Mouse (Mus musculus) 3134 (cell line): ENCODE results near the gene Myh9.

Source experiments
- DNase-seq: peaks from one replicate; pipeline ENCODE4 v3.0.0-alpha.2; 2011; ENCODE audit warnings: low spot score; ENCODE audit not compliant: insufficient read length; ENCODE audit errors: extremely low read depth

The Myh9 gene

GRCm38 (mm10) chr15:77842047-77842843 is at the start of gene Myh9:
TSS of gene Myh9 (minus strand) at chr15:77842175.
- DNase-seq, result peak; percentile 100

GRCm38 (mm10) chr15:77891766-77892165 is 49.8 kb upstream of the Myh9 start:
- peak; percentile 61 for DNase-seq

GRCm38 (mm10) chr15:77889761-77890422 is 47.9 kb upstream of the Myh9 start:
- no peak for DNase-seq

GRCm38 (mm10) chr15:77888286-77888685 is 46.3 kb upstream of the Myh9 start:
- peak; percentile 87 for DNase-seq

- no peak for DNase-seq
Measured at GRCm38 (mm10) chr15:77887093-77887488, 45.1 kb upstream of the Myh9 start.

GRCm38 (mm10) chr15:77886369-77887092 is 44.6 kb upstream of the Myh9 start:
- DNase-seq, result peak; percentile 34

GRCm38 (mm10) chr15:77885945-77886344 is 44.0 kb upstream of the Myh9 start:
- DNase-seq, result peak; percentile 31

- DNase-seq, result no peak
Measured at GRCm38 (mm10) chr15:77885159-77885558, 43.2 kb upstream of the Myh9 start.

- no peak for DNase-seq
Measured at GRCm38 (mm10) chr15:77883697-77884010, 41.7 kb upstream of the Myh9 start.

- DNase-seq, result peak; percentile 83
Measured at GRCm38 (mm10) chr15:77882797-77883696, 41.1 kb upstream of the Myh9 start.

GRCm38 (mm10) chr15:77882297-77882696 is 40.3 kb upstream of the Myh9 start:
- no peak for DNase-seq

GRCm38 (mm10) chr15:77881698-77882097 is 39.7 kb upstream of the Myh9 start:
- DNase-seq, result peak; percentile 70

- no peak for DNase-seq
Measured at GRCm38 (mm10) chr15:77880738-77881137, 38.8 kb upstream of the Myh9 start.

GRCm38 (mm10) chr15:77879756-77880155 is 37.8 kb upstream of the Myh9 start:
- peak; percentile 91 for DNase-seq

- no peak for DNase-seq
Measured at GRCm38 (mm10) chr15:77877209-77877608, 35.2 kb upstream of the Myh9 start.

- peak; percentile 61 for DNase-seq
Measured at GRCm38 (mm10) chr15:77876716-77877115, 34.7 kb upstream of the Myh9 start.

- no peak for DNase-seq
Measured at GRCm38 (mm10) chr15:77875953-77876352, 34.0 kb upstream of the Myh9 start.

GRCm38 (mm10) chr15:77874807-77875206 is 32.8 kb upstream of the Myh9 start:
- DNase-seq, result no peak

- no peak for DNase-seq
Measured at GRCm38 (mm10) chr15:77874310-77874709, 32.3 kb upstream of the Myh9 start.

GRCm38 (mm10) chr15:77873564-77873963 is 31.6 kb upstream of the Myh9 start:
- DNase-seq, result no peak

- no peak for DNase-seq
Measured at GRCm38 (mm10) chr15:77872996-77873395, 31.0 kb upstream of the Myh9 start.
